Mouse (Mus musculus) heart, postnatal 36 days (tissue): Measurements from ENCODE around the gene Abr. TPM values are rescaled to one million over a fixed set of nuclear protein-coding genes. Genes with fewer than 3 reads are reported as not detected.

Experiments used
- DNase-seq, 2 experiments: peaks; one replicate each; pipeline ENCODE4 v3.0.0; 2021 to 2022
- intact Hi-C: fragments of 180-260 bp; cut with DNase I; formaldehyde crosslinking; loops from one replicate; pipeline ENCODE4 v1.15.1; 2025
- total RNA-seq, 2 experiments: library from RNA; stranded (reverse); gene quantifications; 2 replicates each; pipeline ENCODE4 v1.2.3; 2021

The Abr gene
- total RNA-seq, 2 experiments from 2014 or later = 25.8 TPM

GRCm38 (mm10) chr11:76525646-76526351 lies 96.3 kb downstream of the Abr start:
- intact Hi-C loops = loop anchor here (1.0 kb wide), 1 partner anchor 18 kb away; no protein-coding TSS in a partner anchor
- DNase-seq = no peak

- intact Hi-C loops = loop anchor here (1.0 to 5.0 kb wide), 2 partner anchors 18 to 122 kb away; no protein-coding TSS in a partner anchor
Observed at GRCm38 (mm10) chr11:76524947-76525346, 97.2 kb downstream of the Abr start.

GRCm38 (mm10) chr11:76523356-76523755 lies 98.8 kb downstream of the Abr start:
- intact Hi-C loops = loop anchor here (5.0 kb wide), 1 partner anchor 124 kb away; no protein-coding TSS in a partner anchor
- DNase-seq = no peak

More at GRCm38 (mm10) chr11:76524947-76525346, 97.2 kb downstream of the Abr start:
- peak; percentile 54 to 65 for DNase-seq

- intact Hi-C loops = loop anchor here (5.0 kb wide), 1 partner anchor 126 kb away; no protein-coding TSS in a partner anchor
- no peak for DNase-seq
Observed at GRCm38 (mm10) chr11:76520889-76521288, 101.2 kb downstream of the Abr start.

GRCm38 (mm10) chr11:76518613-76519012 lies 103.5 kb downstream of the Abr start:
- DNase-seq = no peak
- intact Hi-C loops = no loop called here

- intact Hi-C loops = no loop called here
- DNase-seq = no peak
Observed at GRCm38 (mm10) chr11:76518125-76518524, 104.0 kb downstream of the Abr start.

GRCm38 (mm10) chr11:76516951-76517350 lies 105.2 kb downstream of the Abr start:
- intact Hi-C loops = no loop called here
- no peak for DNase-seq

GRCm38 (mm10) chr11:76515123-76515522 lies 107.0 kb downstream of the Abr start:
- intact Hi-C loops = no loop called here
- DNase-seq = no peak

- intact Hi-C loops = no loop called here
- no peak for DNase-seq
Observed at GRCm38 (mm10) chr11:76510977-76511376, 111.1 kb downstream of the Abr start.

GRCm38 (mm10) chr11:76509751-76510723 lies 112.1 kb downstream of the Abr start:
- intact Hi-C loops = no loop called here
- DNase-seq = peak in 1 of 2 experiments; percentile 33

GRCm38 (mm10) chr11:76508831-76509595 lies 113.1 kb downstream of the Abr start:
- intact Hi-C loops = no loop called here
- DNase-seq = no peak

GRCm38 (mm10) chr11:76508125-76508524 lies 114.0 kb downstream of the Abr start:
- DNase-seq = no peak
- intact Hi-C loops = no loop called here

- intact Hi-C loops = loop anchor here (1.0 kb wide), 2 partner anchors 18 to 71 kb away; no protein-coding TSS in a partner anchor
Observed at GRCm38 (mm10) chr11:76507302-76508124, 114.6 kb downstream of the Abr start.

GRCm38 (mm10) chr11:76506514-76507228 lies 115.4 kb downstream of the Abr start:
- intact Hi-C loops = loop anchor here (1.0 kb wide), 2 partner anchors 19 to 72 kb away; no protein-coding TSS in a partner anchor
- DNase-seq = peak; percentile 50 to 74

More at GRCm38 (mm10) chr11:76507302-76508124, 114.6 kb downstream of the Abr start:
- DNase-seq = no peak

- no peak for DNase-seq
- intact Hi-C loops = no loop called here
Observed at GRCm38 (mm10) chr11:76505106-76505505, 117.0 kb downstream of the Abr start.

- DNase-seq = no peak
- intact Hi-C loops = no loop called here
Observed at GRCm38 (mm10) chr11:76504058-76504457, 118.1 kb downstream of the Abr start.

GRCm38 (mm10) chr11:76499987-76500386 lies 122.1 kb downstream of the Abr start:
- intact Hi-C loops = loop anchor here (5.0 kb wide), 1 partner anchor 243 kb away; no protein-coding TSS in a partner anchor
- no peak for DNase-seq

- intact Hi-C loops = loop anchor here (5.0 kb wide), 1 partner anchor 242 kb away; no protein-coding TSS in a partner anchor
- DNase-seq = no peak
Observed at GRCm38 (mm10) chr11:76499564-76499963, 122.5 kb downstream of the Abr start.
